Mouse (Mus musculus): Measurements from ENCODE around the gene Dctn1. TPM values are rescaled to one million over a fixed set of nuclear protein-coding genes. Genes with fewer than 3 reads are reported as not detected.

The Dctn1 gene
- polyA plus RNA-seq (2012; rRNA removed), result 344 and 369 TPM in 2 replicates

DNA sequence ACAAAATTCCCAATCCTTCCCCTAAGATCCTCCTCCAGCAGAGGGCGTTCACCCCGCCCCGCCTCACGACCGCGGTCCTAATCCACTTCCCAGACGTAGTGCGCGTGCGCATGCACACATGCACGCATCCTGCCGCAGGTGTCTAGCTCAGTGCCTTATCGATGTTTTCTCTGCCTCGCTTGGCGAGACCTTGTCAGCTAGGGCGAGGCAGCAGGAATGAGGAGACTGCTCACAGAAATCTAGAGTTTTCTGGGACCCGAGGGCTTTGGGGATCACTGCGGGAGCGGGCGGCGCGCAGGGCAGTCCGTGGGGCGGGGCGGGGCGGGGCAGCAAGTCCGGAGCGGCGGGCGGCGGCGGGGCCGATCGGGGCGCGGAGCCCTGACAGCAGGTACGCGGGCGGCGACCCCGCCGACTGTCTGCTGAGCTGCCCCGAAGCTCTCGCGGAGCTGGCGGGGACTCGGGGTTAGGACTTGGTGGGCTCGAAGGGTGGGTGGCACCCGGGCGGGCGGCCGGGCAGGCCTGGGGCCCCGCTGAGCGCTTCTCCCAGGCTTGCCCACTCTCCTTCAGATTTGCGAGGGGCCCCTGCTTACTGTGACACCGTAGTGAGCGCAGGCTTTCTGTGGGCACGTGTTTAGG lies at the start of gene Dctn1:
TSS of gene Dctn1 (plus strand) at position 314 of the 636 bp plus-strand sequence.
- DNase-seq (ENCODE audit: extremely low spot score in 1 of 2, low spot score in 1 of 2), result peak; percentile 83 to 94

- no peak for DNase-seq (ENCODE audit: extremely low spot score in 1 of 2, low spot score in 1 of 2)
Measured at GRCm38 (mm10) chr6:83116373-83117164, 49.2 kb upstream of the Dctn1 start.

- DNase-seq (ENCODE audit: extremely low spot score in 1 of 2, low spot score in 1 of 2), result no peak
Measured at GRCm38 (mm10) chr6:83117165-83117438, 48.6 kb upstream of the Dctn1 start.

GRCm38 (mm10) chr6:83117616-83118015 lies 48.1 kb upstream of the Dctn1 start:
- no peak for DNase-seq (ENCODE audit: extremely low spot score in 1 of 2, low spot score in 1 of 2)

- DNase-seq (ENCODE audit: extremely low spot score in 1 of 2, low spot score in 1 of 2), result no peak
Measured at GRCm38 (mm10) chr6:83118369-83118768, 47.4 kb upstream of the Dctn1 start.

- DNase-seq (ENCODE audit: extremely low spot score in 1 of 2, low spot score in 1 of 2), result no peak
Measured at GRCm38 (mm10) chr6:83118825-83119733, 46.6 kb upstream of the Dctn1 start.

GRCm38 (mm10) chr6:83119734-83120051 lies 46.0 kb upstream of the Dctn1 start:
- DNase-seq (ENCODE audit: extremely low spot score in 1 of 2, low spot score in 1 of 2), result no peak

GRCm38 (mm10) chr6:83120930-83121862 lies 44.5 kb upstream of the Dctn1 start, which contains the start of gene Wbp1:
Gene Wbp1, minus strand, starts transcription at chr6:83121559.
- DNase-seq (ENCODE audit: extremely low spot score in 1 of 2, low spot score in 1 of 2), result peak; percentile 98 to 99

GRCm38 (mm10) chr6:83121863-83122710 lies 43.6 kb upstream of the Dctn1 start:
- no peak for DNase-seq (ENCODE audit: extremely low spot score in 1 of 2, low spot score in 1 of 2)

DNA sequence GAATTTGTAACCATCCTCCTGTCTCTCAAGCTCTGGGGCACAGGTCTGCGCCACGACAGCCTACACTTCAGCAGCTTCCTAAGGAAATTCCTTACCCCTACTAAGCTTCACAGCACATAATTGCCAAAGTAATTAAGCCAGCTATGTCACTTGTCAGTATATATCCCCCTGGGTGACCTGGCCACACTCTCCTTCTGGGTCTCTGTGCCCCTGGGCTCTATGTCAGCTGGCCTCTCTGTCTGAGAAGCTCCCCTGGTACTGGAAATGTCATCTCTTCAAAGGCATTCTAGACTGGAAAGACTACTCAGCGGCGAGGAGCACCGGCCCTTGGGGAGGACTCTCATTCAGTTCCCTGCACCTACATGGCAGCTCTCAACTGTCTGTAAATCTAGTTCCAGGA lies 42.8 kb upstream of the Dctn1 start:
- no peak for DNase-seq (ENCODE audit: extremely low spot score in 1 of 2, low spot score in 1 of 2)

DNA sequence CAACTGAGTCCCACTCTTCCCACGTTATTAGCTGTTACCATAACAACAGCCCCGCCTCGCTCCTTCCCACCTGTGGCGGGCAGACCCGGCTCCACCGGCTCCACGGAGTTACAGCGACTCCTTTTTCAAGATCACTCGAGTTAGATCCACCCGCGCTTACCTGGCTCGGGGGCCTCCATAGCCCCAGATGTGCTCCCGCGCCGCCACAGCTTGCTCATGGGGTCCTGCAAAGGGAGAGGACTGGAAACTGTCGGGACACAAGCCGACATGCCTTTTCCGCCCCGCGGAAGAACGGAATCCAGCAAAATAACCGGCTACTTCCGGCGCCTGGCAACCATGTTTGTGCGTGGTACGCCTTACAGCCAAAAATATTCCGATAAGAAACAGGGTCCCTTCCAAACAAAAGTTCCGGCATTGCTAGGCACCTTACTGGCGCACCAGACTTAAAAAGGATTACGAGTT lies 40.8 kb upstream of the Dctn1 start:
- peak; percentile 83 to 92 for DNase-seq (ENCODE audit: extremely low spot score in 1 of 2, low spot score in 1 of 2)

DNA sequence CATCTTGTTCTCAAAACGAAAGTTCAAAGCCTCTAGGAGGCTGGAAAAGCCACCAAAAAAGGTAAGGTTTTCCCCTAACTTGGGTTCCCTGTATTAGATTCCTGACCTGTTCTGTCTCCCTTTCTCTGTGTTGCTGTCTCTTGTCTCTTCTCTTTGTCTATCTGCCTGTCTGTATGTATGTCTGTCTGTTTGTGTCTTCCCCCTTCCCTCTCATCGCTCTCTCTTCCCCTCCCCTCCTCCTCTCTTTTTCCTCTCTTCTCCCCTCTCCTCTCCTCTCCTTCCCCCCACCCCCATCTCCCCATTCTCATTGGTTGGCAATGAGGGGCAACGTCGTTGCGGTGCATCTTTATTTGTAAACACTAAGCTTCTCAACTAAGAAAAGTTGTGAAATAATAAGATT lies 40.4 kb upstream of the Dctn1 start, which contains the start of gene Ino80b:
TSS of gene Ino80b (minus strand) at position 101 of the 400 bp plus-strand sequence.
- no peak for DNase-seq (ENCODE audit: extremely low spot score in 1 of 2, low spot score in 1 of 2)

DNA sequence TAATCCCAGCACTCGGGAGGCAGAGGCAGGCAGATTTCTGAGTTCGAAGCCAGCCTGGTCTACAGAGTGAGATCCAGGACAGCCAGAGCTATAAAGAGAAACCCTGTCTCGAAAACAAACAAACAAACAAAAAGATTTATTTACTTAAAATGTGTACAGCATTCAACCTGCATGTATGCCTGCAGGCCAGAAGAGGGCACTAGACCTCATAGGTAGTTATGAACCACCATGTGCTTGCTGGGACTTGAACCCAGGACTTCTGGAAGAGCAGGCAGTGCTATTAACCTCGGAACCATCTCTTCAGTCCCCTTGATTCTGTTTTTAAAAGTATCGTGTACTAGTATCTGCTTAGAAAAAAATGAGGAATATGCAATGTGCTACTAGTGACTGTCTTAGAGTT lies 38.3 kb upstream of the Dctn1 start:
- no peak for DNase-seq (ENCODE audit: extremely low spot score in 1 of 2, low spot score in 1 of 2)

DNA sequence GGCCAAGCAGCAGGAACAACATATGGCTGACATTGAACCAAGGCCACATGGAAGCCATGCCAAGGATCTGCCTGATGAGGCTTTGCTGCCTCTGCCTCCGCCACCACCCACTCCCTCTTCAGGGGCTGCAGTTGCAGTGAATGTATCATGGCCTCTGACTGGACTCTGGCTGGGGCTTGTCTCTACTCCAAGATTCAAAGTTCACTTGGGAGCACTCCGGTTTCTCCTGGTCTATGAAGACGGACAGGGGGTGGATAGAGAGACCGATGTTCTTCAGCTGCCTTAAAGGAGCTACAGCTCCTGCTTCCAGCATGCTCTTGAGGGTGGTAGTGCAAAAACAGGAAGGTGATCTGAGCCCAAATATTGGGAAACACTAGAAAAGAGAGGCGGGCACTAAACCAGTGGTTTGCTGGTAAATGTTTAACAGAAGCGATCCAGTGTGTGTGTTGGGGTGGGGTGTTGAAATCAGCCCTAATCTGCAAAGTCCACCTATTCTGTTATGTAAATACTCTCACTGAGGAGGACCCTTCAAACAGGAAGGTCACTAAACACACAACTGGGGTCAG lies 34.2 kb upstream of the Dctn1 start:
- no peak for DNase-seq (ENCODE audit: extremely low spot score in 1 of 2, low spot score in 1 of 2)

DNA sequence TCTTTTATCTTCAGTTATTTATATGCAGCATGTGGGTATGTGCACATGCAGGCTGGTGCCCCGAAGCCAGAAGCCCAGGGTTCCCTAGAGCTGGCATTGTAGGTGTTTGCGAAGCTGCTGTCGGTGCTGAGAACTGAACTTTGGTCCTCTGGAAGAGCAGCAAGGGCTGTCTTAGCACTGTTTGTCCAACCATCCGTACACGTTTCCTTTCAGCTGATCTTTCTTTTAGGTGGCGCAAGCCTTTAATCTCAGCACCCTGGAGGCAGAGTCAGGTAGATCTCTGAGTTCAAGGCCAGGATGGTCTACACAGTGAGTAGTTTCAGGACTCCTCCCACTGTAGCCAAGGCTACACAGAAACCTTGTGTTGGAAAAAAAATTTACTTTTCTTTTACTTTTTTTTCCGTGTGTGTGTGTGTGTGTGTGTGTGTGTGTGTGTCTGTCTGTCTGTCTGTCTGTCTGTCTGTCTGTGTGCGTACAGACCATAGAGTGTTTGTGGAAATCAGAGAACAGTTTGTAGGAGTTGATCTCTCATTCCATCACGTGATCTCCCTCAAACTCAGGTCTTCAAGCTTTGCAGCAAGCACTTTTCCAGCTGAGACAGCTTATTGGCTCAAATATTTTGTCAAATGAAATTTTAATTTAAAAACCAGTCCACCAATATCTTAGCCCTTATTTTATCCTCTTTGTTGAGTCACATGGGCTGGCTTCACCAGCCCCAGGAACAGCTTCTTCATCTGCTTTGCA lies 33.4 kb upstream of the Dctn1 start:
- no peak for DNase-seq (ENCODE audit: extremely low spot score in 1 of 2, low spot score in 1 of 2)

DNA sequence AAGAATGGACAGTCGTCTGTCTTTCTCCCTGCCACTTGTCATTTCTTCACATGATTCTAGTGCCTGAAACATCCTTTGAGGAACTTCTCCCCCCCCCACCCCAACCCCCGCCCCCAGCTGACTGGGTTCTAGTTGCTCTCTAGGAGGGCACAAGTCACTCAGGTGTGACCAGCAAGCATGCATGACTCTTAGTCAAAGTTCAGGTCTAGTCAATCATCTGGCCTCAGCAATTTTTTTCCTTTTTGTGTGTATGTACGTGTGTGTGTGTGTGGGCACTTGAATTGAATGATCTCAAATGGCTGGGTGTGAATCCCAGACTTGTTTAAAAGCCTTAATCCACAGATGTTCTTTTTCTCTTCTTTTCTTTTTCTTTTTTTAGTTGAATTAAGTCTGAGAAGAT lies 31.5 kb upstream of the Dctn1 start:
- no peak for DNase-seq (ENCODE audit: extremely low spot score in 1 of 2, low spot score in 1 of 2)

GRCm38 (mm10) chr6:83134951-83135513 lies 30.7 kb upstream of the Dctn1 start, which contains the start of gene Rtkn:
Gene Rtkn, plus strand, starts transcription at chr6:83135463.
- no peak for DNase-seq (ENCODE audit: extremely low spot score in 1 of 2, low spot score in 1 of 2)

All from frontal cortex, adult 2 months (tissue).